Mouse (Mus musculus) adrenal gland, postnatal 14 days (tissue): ENCODE measurements around the gene Psrc1. TPM values are rescaled to one million over a fixed set of nuclear protein-coding genes. Genes with fewer than 3 reads are reported as not detected.
A peak's percentile ranks its signal among the peaks of the same experiment; 100 is the strongest.

Experiments used
- DNase-seq: peaks from one replicate; pipeline ENCODE4 v3.0.0; 2021; ENCODE audit warnings: mixed read lengths
- long read RNA-seq, 2 experiments: library from polyadenylated mRNA; stranded (forward); transcript quantifications; one replicate each; pipeline ENCODE4 v2.0.0; 2021
- total RNA-seq: library from RNA; stranded (reverse); gene quantifications from 2 replicates; pipeline ENCODE4 v1.2.3, GENCODE M21; 2021

Gene Psrc1
- 4.1 and 5.3 TPM in 2 replicates for total RNA-seq
- long read RNA-seq, experiment 1, partial matches to known transcripts, result 1 of 9 reads
- long read RNA-seq, experiment 1, other reads (novel, unspliced or antisense), result 2 of 9 reads
- long read RNA-seq, experiment 2, partial matches to known transcripts, result 1 of 4 reads
- long read RNA-seq, experiment 2, other reads (novel, unspliced or antisense), result 1 of 4 reads

GRCm38 (mm10) chr3:108383485-108384354, at the start of gene Psrc1:
Gene Psrc1, plus strand, starts transcription at chr3:108383839.
- peak; percentile 94 for DNase-seq

GRCm38 (mm10) chr3:108336878-108337277, 46.8 kb upstream of the Psrc1 start:
- DNase-seq, result no peak

DNA sequence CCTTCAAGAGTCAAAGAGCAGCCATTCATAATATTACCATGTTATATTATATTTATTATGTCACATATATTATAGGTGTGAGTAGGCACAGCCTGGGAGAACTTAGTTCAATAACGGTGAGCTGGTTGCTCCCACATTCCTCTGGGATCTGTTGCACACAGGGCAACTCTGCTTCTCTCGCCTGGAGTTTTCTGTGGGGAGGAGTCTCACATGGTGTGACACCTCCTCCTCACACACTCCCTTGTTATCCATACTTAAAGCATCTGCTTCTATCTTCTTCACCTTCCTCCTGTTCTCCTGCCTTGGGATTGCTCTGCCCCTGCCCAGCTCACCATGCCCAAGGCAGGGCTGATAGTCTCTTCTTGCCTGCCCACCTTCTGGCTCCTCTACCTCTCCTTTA, 42.6 kb upstream of the Psrc1 start:
- DNase-seq, result no peak

- DNase-seq, result no peak
Observed at GRCm38 (mm10) chr3:108342185-108342584, 41.5 kb upstream of the Psrc1 start.

GRCm38 (mm10) chr3:108345855-108346254, 37.8 kb upstream of the Psrc1 start:
- DNase-seq, result no peak

GRCm38 (mm10) chr3:108348376-108348775, 35.3 kb upstream of the Psrc1 start:
- no peak for DNase-seq

DNA sequence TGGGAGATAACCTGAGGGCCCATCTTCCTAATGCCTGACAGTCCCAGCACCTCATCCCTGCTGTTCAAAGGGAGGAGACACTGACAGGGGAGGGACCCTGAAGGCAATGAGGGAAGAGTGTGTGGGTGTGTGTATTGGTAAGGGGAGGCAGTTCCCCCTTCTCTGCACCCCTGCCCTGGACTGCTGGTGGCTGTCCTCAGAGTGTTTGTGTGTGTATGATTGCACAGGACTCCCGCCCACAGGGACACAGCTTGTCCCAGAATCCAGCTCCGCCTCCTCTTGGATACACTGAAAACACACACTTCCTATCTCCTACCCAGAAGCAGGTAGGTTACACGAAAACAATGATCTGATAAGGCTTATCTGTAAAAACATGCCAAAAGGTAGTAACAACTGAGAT, 28.4 kb upstream of the Psrc1 start:
- no peak for DNase-seq

DNA sequence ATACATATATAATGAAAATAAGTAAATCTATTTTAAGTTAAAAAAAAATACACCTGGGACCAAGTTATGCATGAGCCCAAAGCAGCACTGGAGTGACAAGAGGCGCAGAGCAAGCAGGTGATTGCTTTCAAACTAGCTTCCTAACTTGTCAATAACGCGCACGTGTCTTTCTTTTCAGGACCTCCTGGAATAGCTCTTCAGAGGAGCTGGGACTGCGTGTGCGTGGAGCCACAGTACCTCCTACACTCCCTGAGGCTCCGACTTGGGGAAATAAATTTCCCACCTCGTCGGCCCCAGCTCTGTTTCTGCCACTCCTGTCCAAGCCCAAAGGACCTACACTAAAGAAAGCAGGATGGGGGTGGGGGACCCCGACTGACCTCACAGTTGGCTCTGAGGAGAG, 26.6 kb upstream of the Psrc1 start:
- DNase-seq, result no peak

GRCm38 (mm10) chr3:108358445-108358844, 25.2 kb upstream of the Psrc1 start:
- DNase-seq, result no peak

GRCm38 (mm10) chr3:108360894-108361293, 22.7 kb upstream of the Psrc1 start:
- DNase-seq, result no peak

DNA sequence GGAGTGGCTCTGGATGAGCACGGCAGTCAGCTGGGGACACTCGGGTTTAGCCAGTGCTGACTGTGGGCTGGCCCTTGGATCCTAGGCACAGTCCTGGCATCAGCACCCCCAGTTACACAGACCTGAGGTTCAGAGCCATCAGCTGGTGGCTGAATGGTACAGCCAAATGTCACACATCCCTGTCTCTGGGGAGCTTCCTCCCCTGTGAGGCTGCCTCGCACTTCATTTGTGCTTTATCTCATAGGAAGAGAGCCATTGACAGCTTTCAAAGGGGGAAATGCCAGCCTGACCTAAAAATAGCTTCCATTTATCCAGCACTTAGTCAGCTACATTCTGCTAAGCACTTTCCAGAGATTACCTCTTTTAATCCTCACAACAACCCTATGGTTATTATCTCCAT, 20.0 kb upstream of the Psrc1 start:
- DNase-seq, result no peak

GRCm38 (mm10) chr3:108364270-108364995, 19.2 kb upstream of the Psrc1 start, which contains the start of gene Mybphl:
Gene Mybphl, plus strand, starts transcription at chr3:108364911.
- no peak for DNase-seq

GRCm38 (mm10) chr3:108367173-108367572, 16.5 kb upstream of the Psrc1 start:
- DNase-seq, result no peak

- DNase-seq, result no peak
Observed at GRCm38 (mm10) chr3:108367828-108368227, 15.8 kb upstream of the Psrc1 start.

- DNase-seq, result no peak
Observed at GRCm38 (mm10) chr3:108368721-108369120, 14.9 kb upstream of the Psrc1 start.

- DNase-seq, result peak; percentile 77
Observed at GRCm38 (mm10) chr3:108372274-108372673, 11.4 kb upstream of the Psrc1 start.

DNA sequence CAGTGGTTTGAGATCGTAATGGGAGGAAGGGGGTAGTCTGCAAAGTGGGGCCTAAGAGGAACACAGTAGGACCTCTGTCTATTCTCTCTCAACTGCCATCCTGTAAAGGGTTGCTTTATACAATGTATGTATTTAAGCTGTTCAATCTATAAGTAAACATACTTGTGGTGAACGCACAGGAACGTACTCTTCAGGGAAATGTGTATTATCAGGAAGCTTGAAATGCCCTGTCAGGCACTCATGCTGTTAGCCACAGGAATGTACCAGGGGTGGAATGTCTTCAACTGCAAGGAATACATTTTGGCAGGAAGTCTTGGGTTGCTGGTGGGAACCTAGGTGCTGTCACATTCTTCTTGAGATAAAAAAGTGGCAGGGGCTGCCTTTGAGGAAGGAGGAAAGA, 10.9 kb upstream of the Psrc1 start:
- DNase-seq, result no peak

- DNase-seq, result no peak
Observed at GRCm38 (mm10) chr3:108378875-108379663, 4.6 kb upstream of the Psrc1 start.

GRCm38 (mm10) chr3:108380695-108381094, 2.9 kb upstream of the Psrc1 start:
- peak; percentile 35 for DNase-seq

DNA sequence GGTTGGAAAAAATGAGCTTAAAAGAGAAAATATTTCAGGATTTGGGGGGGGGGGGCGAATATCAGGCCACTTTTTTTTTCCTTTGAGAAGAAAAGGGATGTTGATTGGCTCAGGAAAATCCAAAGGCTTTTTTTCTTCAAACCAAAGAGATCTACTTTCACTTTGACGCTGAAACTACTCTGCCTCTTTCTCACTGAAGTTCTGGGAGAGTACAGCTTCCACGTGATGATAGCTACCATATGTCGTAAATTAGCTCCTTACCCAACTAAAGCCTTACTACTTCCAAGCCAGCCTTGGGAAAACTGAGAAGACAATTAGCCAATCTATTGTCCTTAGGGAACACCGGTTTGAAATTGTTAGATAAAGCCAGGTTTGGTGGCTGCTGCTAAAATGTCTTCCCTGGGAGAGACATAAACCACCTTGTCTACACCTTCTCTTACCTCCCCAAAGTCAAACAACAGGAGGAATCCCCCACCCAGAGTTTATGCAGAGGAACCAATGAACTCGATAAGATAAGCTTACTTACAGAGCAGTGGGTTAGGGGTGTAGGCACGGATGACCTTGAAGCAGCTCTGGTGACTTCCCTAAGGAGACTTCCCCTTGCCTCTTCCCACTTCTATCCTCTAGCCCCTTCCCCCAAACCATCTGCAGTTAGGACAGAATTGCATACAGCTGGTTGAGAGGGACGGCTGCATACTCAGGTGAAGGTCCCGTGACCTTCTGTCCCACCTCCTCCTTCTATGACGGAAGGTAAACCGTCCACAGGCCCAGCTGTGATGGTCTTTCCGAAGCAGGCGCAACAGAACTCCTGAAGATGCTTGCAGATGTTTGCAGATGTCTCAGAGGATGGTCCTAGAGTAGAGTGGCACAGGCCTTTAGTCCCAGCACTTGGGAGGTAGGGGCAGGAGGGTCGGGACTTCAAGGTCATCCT, 1.4 kb upstream of the Psrc1 start:
- DNase-seq, result no peak

DNA sequence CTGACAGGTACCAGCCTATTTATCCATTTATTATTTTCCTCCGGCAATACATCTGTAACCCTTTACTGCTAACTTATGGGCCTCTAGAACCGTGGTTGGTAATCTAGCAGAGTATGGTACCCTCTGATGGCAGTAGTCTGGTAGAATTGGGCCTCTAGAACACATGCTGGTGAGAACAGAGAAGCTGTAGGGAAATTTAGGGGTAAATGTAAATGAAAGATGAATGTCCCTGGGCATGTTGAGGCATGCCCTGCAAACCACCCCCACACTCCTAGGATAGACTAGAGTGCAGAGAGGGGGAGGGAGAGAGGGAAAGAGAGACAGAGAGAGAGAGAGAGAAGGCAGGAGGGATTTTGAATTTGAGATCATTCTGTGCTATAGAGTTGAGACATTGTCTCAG, 786 bp downstream of the Psrc1 start:
- DNase-seq, result no peak
